Mouse (Mus musculus): ENCODE data around the gene Prdm2. TPM values are rescaled to one million over a fixed set of nuclear protein-coding genes. Genes with fewer than 3 reads are reported as not detected.

Prdm2 gene
- 81.9 to 86.4 TPM (median 84.0 TPM) in 4 replicates for total RNA-seq (2023)

DNA sequence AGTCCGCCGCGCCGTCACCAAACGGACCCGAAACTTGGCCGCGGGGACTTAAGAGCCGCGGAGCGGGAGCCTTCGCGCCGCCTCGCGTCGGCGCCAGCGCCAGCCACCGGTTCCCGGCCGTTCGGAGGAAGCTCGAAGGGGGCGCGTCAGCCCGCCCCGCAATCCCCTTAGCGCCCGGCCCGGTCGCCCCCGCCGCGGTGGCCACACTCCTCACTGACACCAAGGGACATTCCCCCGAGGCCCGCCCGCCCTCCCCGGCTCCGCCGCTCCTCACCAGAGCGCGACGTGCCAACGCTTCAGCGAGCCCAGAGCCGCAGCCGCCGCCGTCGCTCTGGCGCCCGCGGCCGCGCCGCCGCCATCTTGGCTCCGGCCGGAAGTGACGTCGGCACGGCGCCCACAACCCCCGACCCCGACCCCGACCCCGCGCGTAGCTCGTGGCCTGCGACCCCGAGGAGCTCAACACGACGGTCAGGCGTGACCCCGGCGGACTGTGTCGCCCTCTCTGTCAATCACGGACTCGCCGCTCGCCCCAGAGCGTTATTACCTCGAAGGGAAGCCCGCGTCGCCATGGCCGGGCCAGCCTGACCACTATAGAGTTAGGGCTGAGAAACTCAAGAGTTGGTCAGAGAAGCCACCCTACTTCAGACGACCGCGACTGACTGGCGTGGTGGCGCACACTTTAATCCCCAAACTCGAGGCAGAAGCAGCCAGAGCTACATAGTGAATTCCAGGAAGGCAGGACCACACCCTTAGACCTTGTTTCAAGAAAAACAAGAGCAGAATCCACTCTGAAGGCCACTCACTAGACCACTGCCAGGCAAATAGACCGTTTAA, at the start of gene Prdm2:
Gene Prdm2, minus strand, starts transcription at position 655 of the 834 bp plus-strand sequence.

Other genes starting within 250 kb of the Prdm2 start
- not detected in 4 replicates for gene Pdpn, start 86.6 kb upstream of the Prdm2 start, total RNA-seq (2023)
- not detected in 4 replicates for gene Lrrc38, start 136.8 kb upstream of the Prdm2 start, total RNA-seq (2023)
- not detected in 4 replicates for gene Pramel1, start 181.4 kb upstream of the Prdm2 start, total RNA-seq (2023)
- 64.5 to 79.0 TPM (median 66.2 TPM) in 4 replicates for gene Pramef8, start 199.4 kb upstream of the Prdm2 start, total RNA-seq (2023)
- gene Oog4, start 237.3 kb upstream of the Prdm2 start, total RNA-seq (2023): not detected in 4 replicates